In genomic region chr13:103096346-103097150, GRCm38 (mm10) we compare ENCODE assay signal across 8 mouse cellular contexts.
DNase-seq lines count a peak whose midpoint lies in the region; ATAC-seq lines count a peak whose summit lies in the region.

No protein-coding gene starts in this region.

- peak; percentile 76 for ATAC-seq in intestine, embryonic 14.5 days (replicated peaks; ENCODE audit: low FRiP score, low TSS enrichment, low read depth)
- no peak for ATAC-seq in activated CD4-positive, CD25-positive, alpha-beta regulatory T cell, adult 4 months

- peak overlapping the region; percentile 40 for H3K9ac ChIP-seq in intestine, embryonic 14.5 days (ENCODE audit: low read length)

- no peaks in the 10 kb centered on the region for H3K36me3 ChIP-seq in intestine, embryonic 14.5 days (ENCODE audit: control insufficient read depth, insufficient read depth, low read length)

- DNase-seq in adrenal gland, postnatal 36 days, result peak; percentile 47 to 50
- peak; percentile 90 for DNase-seq in embryo, embryonic 11 days
- peak; percentile 25 for DNase-seq in gastrocnemius, postnatal 25 days
- peak; percentile 78 for DNase-seq in intestine, embryonic 14.5 days (ENCODE audit: low spot score)
- DNase-seq in left cerebral cortex, adult 8-10 months (ENCODE audit: low spot score in 2 of 2), result peak; percentile 70 to 83
- DNase-seq in lung, postnatal 25 days (ENCODE audit: low spot score), result peak; percentile 20
- DNase-seq in right cerebral cortex, postnatal 10 days (ENCODE audit: low spot score in 2 of 2), result peak; percentile 87 to 92

- H3K9me3 ChIP-seq in intestine, embryonic 14.5 days (ENCODE audit: control insufficient read depth, low read length), result no peaks in the 10 kb centered on the region

- H3K4me1 ChIP-seq in intestine, embryonic 14.5 days (replicated peaks; ENCODE audit: control insufficient read depth, insufficient read depth, low read length), result no peaks in the 10 kb centered on the region

- peak overlapping the region; percentile 41 for H3K4me3 ChIP-seq in intestine, embryonic 14.5 days (ENCODE audit: low read depth, low read length)

- 4% methylated on average over 28 of the region's 28 CpGs for WGBS in intestine, embryonic 14.5 days

- H3K27ac ChIP-seq in intestine, embryonic 14.5 days (ENCODE audit: low read depth), result peak overlapping the region; percentile 22; the same call in 1 of the 2 replicates

- peak overlapping the region; percentile 86 for H3K4me2 ChIP-seq in intestine, embryonic 14.5 days (ENCODE audit: low read length)

- 0 out of 2 replicates have a peak, but pooled peaks cover 3% of the 10 kb centered on the region for H3K27me3 ChIP-seq in intestine, embryonic 14.5 days (replicated peaks; ENCODE audit: control insufficient read depth, insufficient read depth, low read length)

Comparison
In these comparisons a context has a peak if more than half of its experiments do, and no peak if none do; other contexts are left out.
1. DNase-seq: peak in every context shown above with its lines; median percentile 90 in embryo, embryonic 11 days; 90 in right cerebral cortex, postnatal 10 days; 78 in intestine, embryonic 14.5 days; 76 in left cerebral cortex, adult 8-10 months; 48 in adrenal gland, postnatal 36 days; 25 in gastrocnemius, postnatal 25 days; 20 in lung, postnatal 25 days.